Mouse (Mus musculus): ENCODE measurements around the gene Cilp2.

DNA sequence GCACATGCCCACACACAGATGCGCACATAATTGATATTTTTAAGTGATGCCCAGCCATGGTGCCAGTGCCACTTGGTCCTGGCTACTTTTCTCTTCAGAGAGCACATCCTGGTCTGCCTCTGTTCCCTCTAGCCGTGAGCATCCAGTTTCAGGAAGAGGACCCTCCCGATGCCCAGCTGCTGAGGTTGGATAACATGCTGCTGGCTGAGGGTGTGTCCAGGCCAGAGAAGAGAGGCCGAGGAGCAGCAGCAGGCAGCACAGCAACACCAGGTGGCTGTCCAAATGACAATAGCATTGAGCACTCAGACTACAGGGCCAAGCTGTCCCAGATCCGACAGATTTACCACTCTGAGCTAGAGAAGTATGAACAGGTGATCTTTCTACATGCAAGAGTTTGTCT lies 23.3 kb downstream of the Cilp2 start:
- TF ChIP-seq EP300 (IDR thresholded peaks at IDR 0.05; ENCODE audit: low read depth in 1 of 2, low read length in 2 of 2) (no peak), CTCF (IDR thresholded peaks at IDR 0.05 in 2 of 3, conservative IDR thresholded peaks at IDR 0.05 in 1 of 3; ENCODE audit: control insufficient read depth in 1 of 3, insufficient read depth in 1 of 3, low read depth in 2 of 3, low read length in 3 of 3, poor library complexity in 1 of 3, severe bottlenecking in 1 of 3) (no peak), NELFE (IDR thresholded peaks at IDR 0.05; ENCODE audit: low read depth, low read length) (no peak), RAD21 (IDR thresholded peaks at IDR 0.05; ENCODE audit: low read depth, low read length) (no peak), GABPA (IDR thresholded peaks at IDR 0.05; ENCODE audit: low read depth, low read length) (no peak), MAFK (IDR thresholded peaks at IDR 0.05; ENCODE audit: borderline replicate concordance, low read depth, low read length) (no peak), JUND (IDR thresholded peaks at IDR 0.05; ENCODE audit: low read depth, low read length) (no peak), ZC3H11A (IDR thresholded peaks at IDR 0.05; ENCODE audit: low read depth, low read length) (no peak), POLR2A (IDR thresholded peaks at IDR 0.05; ENCODE audit: control insufficient read depth in 1 of 2, insufficient read depth in 1 of 2, low read depth in 1 of 2, low read length in 2 of 2, poor library complexity in 1 of 2) (no peak), BHLHE40 (IDR thresholded peaks at IDR 0.05; ENCODE audit: borderline replicate concordance, low read depth, low read length) (no peak), ZMIZ1 (IDR thresholded peaks at IDR 0.05; ENCODE audit: low read depth, low read length) (no peak)

Data from MEL (cell line).